Mouse (Mus musculus): ENCODE data around the gene Fzr1. TPM values are rescaled to one million over a fixed set of nuclear protein-coding genes. Genes with fewer than 3 reads are reported as not detected.

The Fzr1 gene
- polyA plus RNA-seq, 1 experiment from 2014 or later: 153 TPM

Small RNA genes within 50 kb of the gene (microRNA-seq; reads per million reads assigned to microRNA genes)
- gene Mir1191b (0.74 reads per million), gene Mir6913 (0.55 reads per million)

Other genes starting within 250 kb of the Fzr1 start
- 16.2 and 16.7 TPM in 2 replicates for gene Zbtb7a, start 243.3 kb downstream of the Fzr1 start, polyA plus RNA-seq (2015; fragmentation: Nextera tagmentation; extraction: Ambion mirVana)
- 59.2 and 66.3 TPM in 2 replicates for gene Pias4, start 210.6 kb downstream of the Fzr1 start, polyA plus RNA-seq (2015; fragmentation: Nextera tagmentation; extraction: Ambion mirVana)
- 588 and 606 TPM in 2 replicates for gene Eef2, start 201.9 kb downstream of the Fzr1 start, polyA plus RNA-seq (2015; fragmentation: Nextera tagmentation; extraction: Ambion mirVana)
- gene Dapk3, start 195.5 kb downstream of the Fzr1 start, polyA plus RNA-seq (2015; fragmentation: Nextera tagmentation; extraction: Ambion mirVana): 66.3 and 67.3 TPM in 2 replicates
- gene 4930442H23Rik, start 194.7 kb downstream of the Fzr1 start, polyA plus RNA-seq (2015; fragmentation: Nextera tagmentation; extraction: Ambion mirVana): not detected in 2 replicates
- 0.14 TPM in 1 of 2 replicates, not detected in the other for gene Nmrk2, start 176.5 kb downstream of the Fzr1 start, polyA plus RNA-seq (2015; fragmentation: Nextera tagmentation; extraction: Ambion mirVana)
- gene Atcay, start 147.7 kb downstream of the Fzr1 start, polyA plus RNA-seq (2015; fragmentation: Nextera tagmentation; extraction: Ambion mirVana): 95.3 and 96.7 TPM in 2 replicates
- gene Zfr2, start 145.4 kb downstream of the Fzr1 start, polyA plus RNA-seq (2015; fragmentation: Nextera tagmentation; extraction: Ambion mirVana): 35.4 and 37.2 TPM in 2 replicates
- 37.2 and 40.1 TPM in 2 replicates for gene Matk, start 125.6 kb downstream of the Fzr1 start, polyA plus RNA-seq (2015; fragmentation: Nextera tagmentation; extraction: Ambion mirVana)
- 124 and 126 TPM in 2 replicates for gene Mrpl54, start 111.6 kb downstream of the Fzr1 start, polyA plus RNA-seq (2015; fragmentation: Nextera tagmentation; extraction: Ambion mirVana)
- 36.4 and 38.5 TPM in 2 replicates for gene Apba3, start 111.6 kb downstream of the Fzr1 start, polyA plus RNA-seq (2015; fragmentation: Nextera tagmentation; extraction: Ambion mirVana)
- gene Tjp3, start 86.9 kb downstream of the Fzr1 start, polyA plus RNA-seq (2015; fragmentation: Nextera tagmentation; extraction: Ambion mirVana): 6.9 and 8.0 TPM in 2 replicates
- 154 and 159 TPM in 2 replicates for gene Pip5k1c, start 85.6 kb downstream of the Fzr1 start, polyA plus RNA-seq (2015; fragmentation: Nextera tagmentation; extraction: Ambion mirVana)
- 35.8 and 38.3 TPM in 2 replicates for gene Cactin, start 57.4 kb downstream of the Fzr1 start, polyA plus RNA-seq (2015; fragmentation: Nextera tagmentation; extraction: Ambion mirVana)
- 5.7 and 6.2 TPM in 2 replicates for gene Tbxa2r, start 49.8 kb downstream of the Fzr1 start, polyA plus RNA-seq (2015; fragmentation: Nextera tagmentation; extraction: Ambion mirVana)
- not detected in 2 replicates for gene Gipc3, start 35.2 kb downstream of the Fzr1 start, polyA plus RNA-seq (2015; fragmentation: Nextera tagmentation; extraction: Ambion mirVana)
- 26.6 and 29.9 TPM in 2 replicates for gene Hmg20b, start 28.0 kb downstream of the Fzr1 start, polyA plus RNA-seq (2015; fragmentation: Nextera tagmentation; extraction: Ambion mirVana)
- gene Mfsd12, start 21.0 kb downstream of the Fzr1 start, polyA plus RNA-seq (2015; fragmentation: Nextera tagmentation; extraction: Ambion mirVana): 19.7 and 22.5 TPM in 2 replicates
- 1.1 TPM in 2 replicates for gene 4930404N11Rik, start 12.7 kb downstream of the Fzr1 start, polyA plus RNA-seq (2015; fragmentation: Nextera tagmentation; extraction: Ambion mirVana)
- gene Dohh, start 5.9 kb upstream of the Fzr1 start, polyA plus RNA-seq (2015; fragmentation: Nextera tagmentation; extraction: Ambion mirVana): 90.4 and 92.6 TPM in 2 replicates
- 8.4 and 9.3 TPM in 2 replicates for gene Gm48551, start 6.0 kb upstream of the Fzr1 start, polyA plus RNA-seq (2015; fragmentation: Nextera tagmentation; extraction: Ambion mirVana)
- gene Gm48552, start 10.5 kb upstream of the Fzr1 start, polyA plus RNA-seq (2015; fragmentation: Nextera tagmentation; extraction: Ambion mirVana): 2.7 and 3.3 TPM in 2 replicates
- gene Smim24, start 14.5 kb upstream of the Fzr1 start, polyA plus RNA-seq (2015; fragmentation: Nextera tagmentation; extraction: Ambion mirVana): 1.4 and 1.6 TPM in 2 replicates
- 18.1 and 22.8 TPM in 2 replicates for gene Nfic, start 77.1 kb upstream of the Fzr1 start, polyA plus RNA-seq (2015; fragmentation: Nextera tagmentation; extraction: Ambion mirVana)
- 106 and 109 TPM in 2 replicates for gene Celf5, start 104.2 kb upstream of the Fzr1 start, polyA plus RNA-seq (2015; fragmentation: Nextera tagmentation; extraction: Ambion mirVana)
- gene Ncln, start 117.9 kb upstream of the Fzr1 start, polyA plus RNA-seq (2015; fragmentation: Nextera tagmentation; extraction: Ambion mirVana): 69.7 and 73.8 TPM in 2 replicates
- 0.71 and 1.2 TPM in 2 replicates for gene S1pr4, start 121.6 kb upstream of the Fzr1 start, polyA plus RNA-seq (2015; fragmentation: Nextera tagmentation; extraction: Ambion mirVana)
- gene Gna15, start 145.7 kb upstream of the Fzr1 start, polyA plus RNA-seq (2015; fragmentation: Nextera tagmentation; extraction: Ambion mirVana): 0.96 and 1.1 TPM in 2 replicates
- gene Gna11, start 166.7 kb upstream of the Fzr1 start, polyA plus RNA-seq (2015; fragmentation: Nextera tagmentation; extraction: Ambion mirVana): 100 and 101 TPM in 2 replicates
- gene Aes, start 181.0 kb upstream of the Fzr1 start, polyA plus RNA-seq (2015; fragmentation: Nextera tagmentation; extraction: Ambion mirVana): 802 and 851 TPM in 2 replicates
- 57.4 and 58.8 TPM in 2 replicates for gene Tle2, start 196.0 kb upstream of the Fzr1 start, polyA plus RNA-seq (2015; fragmentation: Nextera tagmentation; extraction: Ambion mirVana)
- 6.7 and 8.0 TPM in 2 replicates for gene Tle6, start 222.6 kb upstream of the Fzr1 start, polyA plus RNA-seq (2015; fragmentation: Nextera tagmentation; extraction: Ambion mirVana)
- 1.8 and 2.0 TPM in 2 replicates for gene BC025920, start 227.8 kb upstream of the Fzr1 start, polyA plus RNA-seq (2015; fragmentation: Nextera tagmentation; extraction: Ambion mirVana)
- gene Sirt6, start 249.3 kb upstream of the Fzr1 start, polyA plus RNA-seq (2015; fragmentation: Nextera tagmentation; extraction: Ambion mirVana): 60.1 and 60.4 TPM in 2 replicates